10 mouse cellular contexts compared by ENCODE assay signal in genomic region chr5:92554891-92555511, GRCm38 (mm10). TPM values are rescaled to one million over a fixed set of nuclear protein-coding genes. Genes with fewer than 3 reads are reported as not detected.
A peak's percentile ranks its signal among the peaks of the same experiment; 100 is the strongest.
DNase-seq lines count a peak whose midpoint lies in the region; ATAC-seq and TF ChIP-seq lines count a peak whose summit lies in the region.
"Had no signal": no experiment of that assay in that cellular context is flagged by ENCODE, and none has a peak within 500 bp of the region (broad histone marks: within the 10 kb centered on the region; RNA-seq: fewer than 3 reads in every experiment).

Fam47e (plus strand) TSS chr5:92555069.

- no peaks in the 10 kb centered on the region for H3K36me3 ChIP-seq in stomach, embryonic 15.5 days
- no peaks in the 10 kb centered on the region for H3K36me3 ChIP-seq in heart, embryonic 12.5 days

- H3K9me3 ChIP-seq in stomach, embryonic 15.5 days, result no peaks in the 10 kb centered on the region
- H3K9me3 ChIP-seq in heart, embryonic 12.5 days (replicated peaks), result peaks cover 3% of the 10 kb centered on the region; the same call in 1 of the 2 replicates

- intact Hi-C loops in left cerebral cortex, adult 2 months (cut with DNase I), result no loop called here

- H3K9ac ChIP-seq in stomach, embryonic 15.5 days, result no peak within 1 kb of the TSS
- no peak within 1 kb of the TSS for H3K9ac ChIP-seq in heart, embryonic 12.5 days

- H3K4me2 ChIP-seq in stomach, embryonic 15.5 days, result no peak within 1 kb of the TSS
- H3K4me2 ChIP-seq in heart, embryonic 12.5 days, result no peak within 1 kb of the TSS

- H3K27ac ChIP-seq in left cerebral cortex, adult 2 months, result no peak within 1 kb of the TSS
- H3K27ac ChIP-seq in stomach, embryonic 15.5 days, result no peak within 1 kb of the TSS
- H3K27ac ChIP-seq in heart, embryonic 12.5 days (ENCODE audit: poor library complexity, severe bottlenecking), result no peak within 1 kb of the TSS

- DNase-seq in cerebellum, postnatal 14 days, result peak; percentile 21 to 23
- peak; percentile 40 for DNase-seq in ovary, postnatal 36 days (ENCODE audit: low spot score)
- no peak for DNase-seq in ovary, postnatal 14 days (ENCODE audit: low spot score)
- DNase-seq in left cerebral cortex, adult 2 months (ENCODE audit: extremely low spot score in 1 of 2, low spot score in 2 of 2), result peak; percentile 34 to 50
- no peak for DNase-seq in thymus, postnatal 10 days (ENCODE audit: low spot score in 2 of 2)

- no peaks in the 10 kb centered on the region for H3K27me3 ChIP-seq in stomach, embryonic 15.5 days (replicated peaks)
- H3K27me3 ChIP-seq in heart, embryonic 12.5 days (replicated peaks), result no peaks in the 10 kb centered on the region

- WGBS in stomach, embryonic 15.5 days, result 73% methylated on average over 16 of the region's 16 CpGs
- 76% methylated on average over 16 of the region's 16 CpGs for WGBS in heart, embryonic 12.5 days

- H3K4me3 ChIP-seq in left cerebral cortex, adult 2 months, result no peak within 1 kb of the TSS
- no peak within 1 kb of the TSS for H3K4me3 ChIP-seq in stomach, embryonic 15.5 days (replicated peaks)
- H3K4me3 ChIP-seq in heart, embryonic 12.5 days, result no peak within 1 kb of the TSS
- H3K4me3 ChIP-seq: erythroblast, embryonic 14.5 days had no signal

- ATAC-seq in cerebellum, adult (ENCODE audit: insufficient number of reproducible peaks, low FRiP score, low TSS enrichment), result no peak
- 0 out of 2 replicates have a peak, but pooled peaks have one; percentile 35 for ATAC-seq in stomach, embryonic 15.5 days (ENCODE audit: insufficient read depth, low FRiP score, low read depth)
- no peak for ATAC-seq in heart, embryonic 12.5 days (ENCODE audit: insufficient number of reproducible peaks, low FRiP score)

- no peaks in the 10 kb centered on the region for H3K4me1 ChIP-seq in stomach, embryonic 15.5 days
- peaks cover 1% of the 10 kb centered on the region; the same call in 1 of the 2 replicates for H3K4me1 ChIP-seq in heart, embryonic 12.5 days (replicated peaks)

- TF ChIP-seq CTCF in left cerebral cortex, adult 2 months (IDR thresholded peaks at IDR 0.05), result no peak

RNA-seq across cellular contexts. Expression of gene Fam47e, which starts in this region (rescaled TPM):
- total RNA-seq in left cerebral cortex, adult 2 months (2021), result not detected
- polyA plus RNA-seq in stomach, embryonic 15.5 days (2015; fragmentation: Nextera tagmentation; extraction: Ambion mirVana), result 0.13 and 0.36 TPM in 2 replicates
- not detected in 2 replicates for polyA plus RNA-seq in heart, embryonic 12.5 days (2016; fragmentation: Nextera tagmentation; extraction: Ambion mirVana)
- polyA plus RNA-seq: erythroblast, embryonic 14.5 days; limb, embryonic 11.5 days had no signal

Comparison
In these comparisons a context has a peak if more than half of its experiments do, and no peak if none do; other contexts are left out.
1. DNase-seq: peak in cerebellum, postnatal 14 days (2 of 2) and ovary, postnatal 36 days (single experiment); none in ovary, postnatal 14 days (single experiment) and thymus, postnatal 10 days (0 of 2).
2. Peak in DNase-seq in left cerebral cortex, adult 2 months; RNA of the gene not detected or under 1 TPM.
3. Peak in ATAC-seq in stomach, embryonic 15.5 days; RNA of the gene not detected or under 1 TPM.